Mouse (Mus musculus) stomach, postnatal 0 days (tissue): ENCODE measurements around the gene Prodh2.

Experiments
- CTCF ChIP-seq: IDR thresholded peaks from 2 replicates; pipeline ENCODE4 v1.5.1; 2016; ENCODE audit warnings: antibody characterized with exemption, low read depth, mild to moderate bottlenecking, moderate library complexity
- EP300 ChIP-seq: optimal IDR thresholded peaks from 2 replicates; pipeline ENCODE3; 2016; ENCODE audit warnings: antibody characterized with exemption

DNA sequence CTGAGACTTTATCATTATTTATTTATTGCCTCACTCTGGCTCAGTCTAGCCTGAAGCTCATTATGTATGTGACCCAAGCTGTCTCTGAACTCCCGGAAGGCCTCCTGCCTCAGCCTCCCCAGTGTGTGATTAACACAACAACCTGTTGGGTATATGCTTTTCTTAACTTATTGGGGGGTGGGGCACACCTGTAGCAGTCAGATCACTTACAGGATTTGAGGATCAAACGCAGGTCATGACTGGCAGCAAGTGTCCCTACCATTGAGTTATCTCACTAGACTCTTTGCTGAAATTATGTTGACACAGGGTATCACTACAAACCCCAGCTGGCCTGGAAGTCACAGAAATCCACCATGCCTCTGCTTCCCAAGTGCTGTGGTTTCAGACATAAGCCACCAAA is 66.9 kb downstream of the Prodh2 start:
- no peak for TF ChIP-seq CTCF
- no peak for TF ChIP-seq EP300
